Mouse (Mus musculus) adrenal gland, postnatal 36 days (tissue): ENCODE data around the gene Ucp2. TPM values are rescaled to one million over a fixed set of nuclear protein-coding genes. Genes with fewer than 3 reads are reported as not detected.

Experiments used
- DNase-seq, 2 experiments: peaks; one replicate each; pipeline ENCODE4 v3.0.0; 2021; ENCODE audit warnings: mixed read lengths in 1 of 2
- total RNA-seq, 2 experiments: library from RNA; stranded (reverse); gene quantifications; 2 replicates each; pipeline ENCODE4 v1.2.3; 2021

Gene Ucp2
- total RNA-seq, 2 experiments from 2014 or later = 187 to 302 TPM

DNA sequence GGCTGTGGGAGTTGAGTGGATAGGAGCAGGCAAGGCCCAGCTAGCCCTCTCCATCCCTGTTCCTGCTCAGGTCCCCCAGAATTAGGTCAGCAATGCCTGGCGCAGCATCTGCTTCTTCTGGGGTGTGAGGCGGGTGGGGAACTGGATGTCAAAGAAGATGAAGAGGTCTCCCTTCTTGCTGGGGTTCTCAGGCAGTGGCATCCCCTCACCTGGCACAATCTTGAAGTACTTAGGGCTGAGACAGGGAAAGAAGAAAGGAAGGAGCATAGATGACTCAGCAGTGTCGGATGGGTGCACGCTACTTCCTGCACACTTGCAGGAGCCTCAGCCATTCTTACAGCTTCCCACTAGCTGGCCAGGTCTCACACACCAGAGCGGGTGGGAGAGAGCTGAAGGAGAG lies 9.9 kb downstream of the Ucp2 start:
- no peak for DNase-seq

- DNase-seq = no peak
These were observed 11.8 kb downstream of the Ucp2 start for GRCm38 (mm10) chr7:100504740-100505487.

GRCm38 (mm10) chr7:100506494-100506893 lies 13.4 kb downstream of the Ucp2 start:
- DNase-seq = no peak

DNA sequence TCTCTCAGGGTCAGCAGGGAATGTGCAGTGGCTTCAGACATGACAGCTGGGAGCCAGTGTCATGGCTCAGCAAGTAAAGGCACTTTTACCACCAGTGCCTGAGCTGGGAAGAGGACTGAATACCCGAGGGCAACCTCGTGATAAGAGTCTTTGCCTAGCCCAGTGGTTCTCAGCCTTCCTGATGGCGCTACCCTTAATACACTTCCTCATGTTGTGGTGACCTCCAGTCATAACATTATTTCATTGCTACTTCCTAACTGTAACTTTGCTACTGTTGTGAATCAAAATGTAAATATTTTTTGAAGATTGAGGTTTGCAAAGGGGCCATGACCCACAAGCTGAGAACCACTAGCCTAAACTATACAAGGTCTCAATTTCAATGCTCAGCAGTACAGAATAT lies 15.5 kb downstream of the Ucp2 start:
- no peak for DNase-seq

DNA sequence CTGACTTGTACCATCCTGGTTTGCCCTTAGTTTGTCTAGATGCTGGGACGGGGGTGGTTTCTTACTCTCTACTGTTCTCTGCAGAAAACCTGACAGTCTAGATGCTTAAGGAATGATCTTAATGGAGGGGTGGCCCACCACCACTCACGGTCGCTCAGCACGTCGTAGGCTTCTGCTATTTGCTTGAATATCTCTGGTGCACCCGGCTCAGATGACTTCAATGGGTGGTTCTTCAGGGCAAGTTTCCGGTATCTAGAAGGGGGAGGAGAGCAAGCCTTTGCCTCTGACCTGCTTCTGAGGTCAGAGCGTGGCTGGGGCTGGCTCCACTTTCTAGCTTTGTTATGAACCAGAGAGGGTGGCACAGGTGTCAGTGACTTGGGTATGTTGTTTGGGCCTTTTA lies 18.5 kb downstream of the Ucp2 start:
- no peak for DNase-seq

DNA sequence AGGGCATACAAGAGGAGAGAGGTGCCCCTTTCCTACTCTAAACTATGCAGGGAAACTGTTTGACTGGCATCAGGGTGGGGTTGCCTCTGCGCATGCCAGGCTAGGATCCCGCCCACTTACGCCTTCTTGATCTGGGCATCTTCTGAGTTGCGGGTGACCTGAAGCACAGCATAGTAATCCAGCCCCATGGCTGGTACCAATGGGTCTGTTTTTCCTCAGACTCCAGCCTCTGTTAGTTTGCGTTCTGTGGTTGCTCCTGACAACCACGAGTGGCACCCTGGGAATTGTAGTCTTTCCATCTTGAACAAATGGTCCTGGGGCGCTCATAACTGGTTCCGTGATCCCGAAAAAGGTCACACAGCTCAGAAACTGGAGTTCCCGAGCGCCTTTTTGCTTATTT lies 21.4 kb downstream of the Ucp2 start, which contains the start of gene Dnajb13:
Gene Dnajb13 (minus strand): TSS at position 388 of the 400 bp plus-strand sequence.
- no peak for DNase-seq

DNA sequence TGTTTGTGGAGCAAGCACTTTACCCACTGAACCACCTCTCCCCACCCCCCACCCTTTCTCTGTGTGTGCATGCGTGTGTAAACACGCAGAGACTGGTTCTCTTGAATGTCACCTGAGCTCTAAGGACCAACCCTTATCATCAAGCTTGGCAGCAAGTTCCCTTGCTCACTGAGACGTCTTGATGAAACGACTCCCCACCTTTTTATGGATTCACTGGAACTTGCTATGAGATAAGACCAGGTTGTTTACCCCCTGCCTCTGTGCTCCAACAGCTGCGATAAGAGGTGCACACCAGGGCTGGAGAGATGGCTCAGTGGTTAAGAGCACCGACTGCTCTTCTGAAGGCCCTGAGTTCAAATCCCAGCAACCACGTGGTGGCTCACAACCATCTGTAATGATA lies 27.1 kb downstream of the Ucp2 start:
- DNase-seq = no peak

DNA sequence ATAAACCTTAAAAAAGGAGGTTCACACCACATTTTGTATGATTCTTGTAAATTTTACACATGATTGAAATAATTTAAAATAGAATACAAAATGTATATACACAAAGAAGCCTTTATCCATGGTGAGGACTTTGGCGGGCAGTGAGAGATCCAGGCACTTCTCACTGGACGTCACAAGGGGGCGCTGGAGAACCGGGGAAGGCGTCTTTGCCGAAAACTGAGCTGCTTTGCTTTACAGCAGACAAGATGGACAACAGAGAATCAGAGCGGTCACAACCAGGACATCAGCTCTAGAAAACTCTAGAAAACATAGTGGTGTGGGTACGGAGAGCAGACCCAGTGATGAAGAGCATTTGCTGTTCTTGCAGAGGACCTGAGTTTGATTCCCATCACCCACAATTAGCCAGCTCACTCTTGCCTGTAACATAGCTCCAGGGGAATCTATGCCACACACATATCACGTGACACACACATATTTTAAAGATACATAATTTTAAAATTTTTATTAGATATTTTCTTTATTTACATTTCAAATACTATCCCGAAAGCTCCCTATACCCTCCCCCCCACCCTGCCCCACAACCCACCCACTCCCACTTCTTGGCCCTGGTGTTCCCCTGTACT lies 27.6 kb downstream of the Ucp2 start:
- DNase-seq = peak; percentile 88 to 90

DNA sequence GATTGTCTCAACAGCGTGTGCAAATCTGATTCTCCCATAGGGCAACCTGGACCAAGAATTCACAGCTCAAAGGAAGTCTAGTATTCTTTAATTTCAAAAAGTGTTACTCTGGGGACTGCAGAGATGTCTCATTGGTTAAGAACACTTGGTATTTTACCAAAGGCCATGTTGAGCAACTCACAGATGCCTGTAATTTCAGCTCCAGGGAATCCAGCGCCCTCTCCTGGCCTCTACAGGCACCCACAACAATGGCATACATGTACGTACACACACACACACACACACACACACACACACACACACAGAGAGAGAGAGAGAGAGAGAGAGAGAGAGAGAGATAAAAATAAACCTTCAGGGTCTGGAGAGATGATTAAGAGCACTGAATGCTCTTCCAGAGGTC lies 29.1 kb downstream of the Ucp2 start:
- DNase-seq = no peak

DNA sequence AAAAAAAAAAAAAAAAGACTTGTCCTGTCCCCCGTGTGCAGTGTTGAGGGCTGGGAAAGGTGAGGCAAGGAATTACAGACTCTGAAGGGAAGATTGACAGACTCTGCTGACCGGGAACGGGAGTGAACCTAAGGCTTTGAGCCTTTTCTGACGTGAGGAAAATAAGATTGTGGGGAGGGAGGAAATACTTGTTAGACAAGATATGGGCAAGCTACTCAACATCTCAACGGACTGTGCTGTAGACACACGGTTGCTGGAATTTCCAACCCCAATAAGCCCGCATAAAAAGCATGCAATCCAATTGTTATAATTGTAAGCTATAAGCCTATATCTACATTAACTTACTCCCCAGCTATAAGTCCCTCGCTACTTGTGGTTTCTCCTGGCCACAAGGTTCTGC lies 31.5 kb downstream of the Ucp2 start:
- DNase-seq = no peak

- no peak for DNase-seq
These were observed 37.6 kb downstream of the Ucp2 start for GRCm38 (mm10) chr7:100530766-100531165.

DNA sequence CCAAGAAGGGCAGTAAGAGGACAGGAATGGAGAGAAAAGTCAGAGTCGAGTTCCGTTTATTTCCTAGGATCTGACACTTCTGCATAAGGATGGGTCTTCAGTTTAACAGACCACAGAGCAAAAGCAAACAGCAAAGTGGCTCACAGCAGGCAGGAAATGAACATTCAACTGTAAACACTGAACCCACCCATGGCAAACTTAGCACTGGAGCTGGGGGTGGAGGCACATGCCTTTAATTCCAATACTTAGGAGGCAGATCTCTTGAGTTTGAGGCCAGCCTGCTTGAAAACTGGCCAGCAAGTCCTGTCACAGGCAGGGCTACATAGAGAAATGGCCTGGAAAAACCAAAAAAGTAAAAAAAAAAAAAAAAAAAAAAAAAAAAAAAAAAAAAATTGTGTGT lies 40.4 kb downstream of the Ucp2 start:
- no peak for DNase-seq

DNA sequence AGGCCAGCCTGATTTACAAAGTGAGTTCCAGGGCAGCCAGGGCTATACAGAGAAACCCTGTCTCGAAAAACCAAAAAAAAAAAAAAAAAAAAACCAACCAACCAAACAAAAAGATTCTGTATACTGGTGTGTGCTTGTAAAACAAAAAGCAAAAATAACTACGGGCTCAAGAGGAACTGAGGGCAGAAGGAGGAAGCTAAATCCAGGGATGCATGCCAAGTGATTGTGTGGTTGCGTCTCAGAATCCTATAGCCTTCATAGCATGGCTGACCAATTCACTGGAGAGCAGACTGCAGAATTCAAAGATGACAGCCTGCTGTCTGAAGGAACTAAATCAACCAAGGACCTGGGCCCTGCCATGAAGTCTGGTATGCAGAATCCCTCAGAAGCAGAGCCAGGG lies 41.1 kb downstream of the Ucp2 start:
- DNase-seq = no peak

- DNase-seq = no peak
These were observed 42.7 kb downstream of the Ucp2 start for GRCm38 (mm10) chr7:100535831-100536230.

DNA sequence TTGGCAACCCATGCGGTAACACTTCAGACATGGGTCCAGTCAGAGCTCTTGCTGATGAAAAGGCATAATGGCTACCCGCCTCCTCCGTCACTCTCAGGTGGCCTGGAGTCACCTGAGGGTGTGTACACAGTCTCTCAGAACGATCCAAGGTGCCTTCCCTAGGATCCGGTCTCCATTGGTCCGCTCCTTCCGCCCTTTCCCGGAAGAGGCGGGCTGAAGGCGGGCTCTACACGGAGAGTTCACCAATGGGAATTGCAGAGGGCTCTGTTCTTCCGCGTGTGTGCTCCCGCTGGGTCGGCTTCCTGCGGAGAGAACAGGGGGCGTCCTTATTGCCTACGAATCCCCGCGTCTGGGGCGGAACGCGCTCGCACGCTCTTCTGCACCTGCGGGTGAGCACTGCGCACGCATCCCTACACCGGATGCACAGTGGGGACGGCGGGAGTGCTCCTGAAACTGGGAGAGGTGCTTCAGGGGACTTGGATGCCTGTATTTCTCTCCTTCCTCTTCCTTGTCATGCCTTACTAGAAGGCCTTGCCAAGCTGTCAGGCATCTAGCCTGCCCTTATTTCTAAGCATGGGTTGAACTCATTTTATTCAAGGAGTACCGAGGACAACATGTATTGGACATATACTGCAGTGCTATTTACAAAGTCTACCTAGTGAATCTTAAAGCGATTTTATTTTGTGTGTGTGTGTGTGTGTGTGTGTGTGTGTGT lies 43.8 kb downstream of the Ucp2 start, which contains the start of gene Coa4:
Gene Coa4 (plus strand): TSS at position 268 of the 715 bp plus-strand sequence.
- DNase-seq = peak; percentile 86 to 90

DNA sequence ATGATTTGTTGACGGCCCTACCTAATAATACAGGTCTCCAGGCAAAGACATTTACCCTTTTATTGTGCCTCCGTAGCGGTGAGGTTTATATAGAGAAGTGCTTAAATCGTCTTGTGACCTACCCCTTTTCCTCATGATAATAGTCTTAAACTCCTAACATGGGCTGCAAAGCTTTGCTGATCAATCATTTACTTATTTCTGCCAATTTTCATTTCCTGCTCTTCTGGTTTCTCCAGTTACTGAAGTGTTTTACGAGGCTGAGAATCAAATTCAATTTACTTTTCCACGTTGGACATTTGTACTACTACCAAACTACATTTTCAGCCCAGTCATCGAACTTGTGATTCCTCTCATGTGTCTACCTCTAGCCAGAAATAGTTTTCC lies 44.4 kb downstream of the Ucp2 start:
- DNase-seq = no peak

- DNase-seq = no peak
These were observed 46.4 kb downstream of the Ucp2 start for GRCm38 (mm10) chr7:100539516-100539915.

DNA sequence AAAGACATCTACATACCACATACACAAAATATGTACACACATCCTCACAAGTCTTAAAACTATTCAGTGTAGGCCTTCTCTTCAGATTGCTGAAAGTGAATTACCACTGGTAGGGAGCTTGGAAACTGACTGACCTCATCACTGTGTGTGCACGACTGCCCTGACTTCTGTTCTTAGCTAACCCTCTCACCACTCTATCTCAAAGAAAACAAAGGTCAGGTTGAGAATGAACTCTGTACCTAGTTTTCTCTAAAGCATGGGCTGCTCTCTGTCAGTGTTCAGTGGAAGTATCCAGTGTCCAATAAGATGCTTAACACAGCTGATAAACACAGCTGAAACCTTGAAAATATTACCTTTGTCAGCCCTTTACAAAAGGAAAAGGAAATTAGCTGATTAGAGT lies 51.3 kb downstream of the Ucp2 start:
- no peak for DNase-seq

- peak; percentile 74 to 77 for DNase-seq
These were observed 54.5 kb downstream of the Ucp2 start for GRCm38 (mm10) chr7:100547631-100548030.

GRCm38 (mm10) chr7:100549796-100550195 lies 56.7 kb downstream of the Ucp2 start:
- DNase-seq = no peak

GRCm38 (mm10) chr7:100550338-100551007 lies 57.3 kb downstream of the Ucp2 start:
- peak; percentile 15 to 52 for DNase-seq
